In the genomic region with DNA sequence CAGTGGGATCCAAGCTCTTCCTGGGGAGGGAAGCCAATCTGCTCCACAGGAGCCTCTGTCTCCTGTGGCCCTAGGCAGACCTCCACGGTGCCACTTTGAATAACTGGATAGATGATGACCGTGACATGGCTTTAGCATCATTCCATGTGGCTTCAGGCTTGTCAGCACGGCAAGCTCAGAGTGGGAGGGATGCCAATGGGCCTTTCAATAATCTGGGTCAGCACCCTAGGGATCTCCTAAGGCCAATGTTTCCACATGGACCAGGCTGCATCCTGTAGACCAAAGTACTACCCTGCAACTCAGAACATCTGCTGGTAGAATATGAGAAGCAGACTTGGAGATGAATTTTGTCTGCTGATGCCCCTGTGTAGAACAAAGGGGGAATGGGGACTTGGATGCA, we compare ENCODE assay signal across 17 mouse cellular contexts.
DNase-seq lines count a peak whose midpoint lies in the region; ATAC-seq lines count a peak whose summit lies in the region.
"Had no signal": no experiment of that assay in that cellular context is flagged by ENCODE, and none has a peak within 500 bp of the region (broad histone marks: within the 10 kb centered on the region; RNA-seq: fewer than 3 reads in every experiment).

No protein-coding gene starts in this region.

- no peaks in the 10 kb centered on the region for H3K27me3 ChIP-seq in heart, embryonic 11.5 days (ENCODE audit: control insufficient read depth, insufficient read depth, low read length)
- H3K27me3 ChIP-seq: heart, embryonic 15.5 days; hindbrain, embryonic 15.5 days had no signal

- ATAC-seq in heart, embryonic 11.5 days (replicated peaks; ENCODE audit: insufficient number of reproducible peaks, low FRiP score, low TSS enrichment) = no peak
- ATAC-seq: forebrain, embryonic 16.5 days; lung, postnatal 0 days had no signal

- no peaks in the 10 kb centered on the region for H3K9me3 ChIP-seq in heart, embryonic 11.5 days (replicated peaks; ENCODE audit: control insufficient read depth, low read length)

- H3K4me2 ChIP-seq in heart, embryonic 11.5 days = no peak overlapping the region
- H3K4me2 ChIP-seq: heart, embryonic 15.5 days; hindbrain, embryonic 15.5 days had no signal

- H3K9ac ChIP-seq in heart, embryonic 11.5 days (ENCODE audit: low read depth, low read length) = no peak overlapping the region
- H3K9ac ChIP-seq: heart, embryonic 15.5 days; hindbrain, embryonic 15.5 days; liver, embryonic 14.5 days had no signal

- peak; percentile 7 for DNase-seq in adrenal gland, postnatal 14 days
- no peak for DNase-seq in adrenal gland, adult 18-20 months (ENCODE audit: low spot score in 2 of 2)
- peak; percentile 30 to 50 for DNase-seq in heart, adult 18-20 months
- peak; percentile 64 to 76 for DNase-seq in cerebellum, postnatal 14 days
- peak; percentile 38 for DNase-seq in heart, adult 8-10 months (ENCODE audit: low spot score)
- no peak for DNase-seq in layer of hippocampus, adult 9-11 months
- DNase-seq in right cerebral cortex, adult 18-20 months = no peak
- DNase-seq: adrenal gland, postnatal 36 days; kidney, adult 18-20 months; kidney, postnatal 4 days had no signal

- no peak overlapping the region for H3K27ac ChIP-seq in heart, embryonic 11.5 days (ENCODE audit: low read depth, low read length)
- H3K27ac ChIP-seq: heart, embryonic 15.5 days; hindbrain, embryonic 15.5 days; liver, embryonic 14.5 days had no signal

- H3K36me3 ChIP-seq in heart, embryonic 11.5 days (ENCODE audit: control insufficient read depth, insufficient read depth, low read length) = no peaks in the 10 kb centered on the region
- H3K36me3 ChIP-seq: heart, embryonic 15.5 days had no signal

- WGBS in heart, embryonic 11.5 days (ENCODE audit: insufficient replicate concordance) = 81% methylated on average over 3 of the region's 3 CpGs

- no peak overlapping the region for H3K4me3 ChIP-seq in heart, embryonic 11.5 days (ENCODE audit: low read depth, low read length)
- H3K4me3 ChIP-seq: erythroblast, embryonic 14.5 days; heart, embryonic 15.5 days; hindbrain, embryonic 15.5 days had no signal

- H3K4me1 ChIP-seq in heart, embryonic 11.5 days (ENCODE audit: control insufficient read depth, insufficient read depth, low read length) = peaks cover 8% of the 10 kb centered on the region
- H3K4me1 ChIP-seq: hindbrain, embryonic 15.5 days had no signal

Comparison
In these comparisons a context has a peak if more than half of its experiments do, and no peak if none do; other contexts are left out.
1. DNase-seq: peak in adrenal gland, postnatal 14 days (single experiment), heart, adult 18-20 months (2 of 2), cerebellum, postnatal 14 days (2 of 2) and heart, adult 8-10 months (single experiment); none in adrenal gland, adult 18-20 months (0 of 2), layer of hippocampus, adult 9-11 months (single experiment) and right cerebral cortex, adult 18-20 months (single experiment).